Mouse (Mus musculus) heart, adult 8-10 months (tissue): Measurements from ENCODE around the gene Tsga13. TPM values are rescaled to one million over a fixed set of nuclear protein-coding genes. Genes with fewer than 3 reads are reported as not detected.

Experiments
- DNase-seq: peaks from one replicate; pipeline ENCODE4 v3.0.0; 2022; ENCODE audit warnings: low spot score
- total RNA-seq, 4 experiments: library from RNA; stranded (reverse); gene quantifications; 2 replicates each; pipeline ENCODE4 v1.2.4; 2022

The Tsga13 gene
- not detected for total RNA-seq

- DNase-seq: no peak
These were observed at the start of gene Tsga13 for GRCm38 (mm10) chr6:30915473-30915872. Tsga13 (minus strand) TSS chr6:30915573.

GRCm38 (mm10) chr6:30958736-30959540, 43.6 kb upstream of the Tsga13 start, which contains the start of gene Klf14:
Klf14 (minus strand) TSS chr6:30959078.
- DNase-seq: no peak

- no peak for DNase-seq
These were observed 42.7 kb upstream of the Tsga13 start for GRCm38 (mm10) chr6:30957784-30958735.

DNA sequence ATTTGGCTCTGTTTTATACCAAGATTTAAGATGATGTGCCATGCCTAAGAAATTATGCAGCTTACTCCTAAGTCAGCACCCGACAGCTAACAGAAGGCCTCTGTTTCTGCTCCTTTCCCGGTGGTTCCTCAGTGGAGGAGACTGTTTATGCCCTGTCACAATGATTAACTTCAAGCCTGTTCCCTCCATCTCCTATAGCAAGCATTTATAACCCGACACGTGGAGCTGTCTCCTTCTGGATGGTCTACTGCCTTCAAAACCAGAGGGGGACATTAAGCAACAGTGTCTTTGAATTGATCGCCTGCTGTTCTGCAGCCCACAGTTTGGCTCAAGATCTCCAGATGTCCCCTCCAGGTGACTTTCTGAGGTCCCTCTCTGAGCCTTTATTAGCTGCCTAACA, 23.9 kb upstream of the Tsga13 start:
- DNase-seq: no peak

DNA sequence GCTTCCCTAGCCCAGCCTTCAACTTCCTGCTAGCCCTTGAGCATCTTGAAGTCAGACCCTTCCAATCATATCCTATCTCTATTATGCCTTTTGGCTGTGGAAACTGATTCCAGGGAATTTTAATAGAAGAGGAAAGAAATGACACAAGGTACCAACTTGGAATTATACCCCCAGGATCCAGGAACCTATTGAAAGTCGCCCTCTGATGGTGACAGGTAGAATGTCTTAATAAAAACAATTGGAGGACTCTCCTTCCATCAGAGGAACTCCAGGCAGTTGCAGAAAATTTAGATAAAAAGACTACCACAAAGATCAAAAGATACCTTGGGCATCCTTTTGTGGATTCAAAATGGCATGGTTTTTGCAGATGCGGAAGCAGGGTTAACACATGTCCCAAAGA, 7.4 kb upstream of the Tsga13 start:
- DNase-seq: no peak

- DNase-seq: no peak
These were observed 6.5 kb upstream of the Tsga13 start for GRCm38 (mm10) chr6:30921826-30922225.

- DNase-seq: peak; percentile 6
These were observed 5.7 kb upstream of the Tsga13 start for GRCm38 (mm10) chr6:30920834-30921675.

GRCm38 (mm10) chr6:30907970-30908369, 7.4 kb downstream of the Tsga13 start:
- no peak for DNase-seq

DNA sequence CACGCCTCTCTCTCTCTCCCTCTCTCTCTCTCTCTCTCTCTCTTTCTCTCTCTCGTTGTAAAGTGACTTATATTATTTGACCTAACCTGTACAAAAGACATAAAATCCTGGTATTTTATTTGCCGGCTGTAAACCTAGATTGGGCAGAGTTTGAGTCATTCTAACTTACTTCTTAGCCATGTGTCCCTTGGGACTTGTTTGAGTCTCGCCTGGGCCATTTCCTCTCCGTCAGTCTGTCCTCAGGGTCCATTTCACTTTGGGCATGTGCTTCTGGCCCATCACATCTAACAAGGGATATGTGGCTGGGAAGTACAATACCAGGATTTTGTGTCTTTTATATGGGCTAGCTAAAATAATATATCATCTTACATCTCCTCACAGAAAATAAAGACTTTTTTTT, 10.5 kb downstream of the Tsga13 start:
- no peak for DNase-seq

GRCm38 (mm10) chr6:30904033-30904432, 11.3 kb downstream of the Tsga13 start:
- DNase-seq: no peak

GRCm38 (mm10) chr6:30897520-30897919, 17.9 kb downstream of the Tsga13 start:
- DNase-seq: no peak

- DNase-seq: no peak
These were observed 18.4 kb downstream of the Tsga13 start for GRCm38 (mm10) chr6:30896986-30897327.

GRCm38 (mm10) chr6:30896195-30896985, 19.0 kb downstream of the Tsga13 start, which contains the start of gene Copg2:
Copg2 (minus strand) TSS chr6:30896794.
- peak; percentile 93 for DNase-seq

DNA sequence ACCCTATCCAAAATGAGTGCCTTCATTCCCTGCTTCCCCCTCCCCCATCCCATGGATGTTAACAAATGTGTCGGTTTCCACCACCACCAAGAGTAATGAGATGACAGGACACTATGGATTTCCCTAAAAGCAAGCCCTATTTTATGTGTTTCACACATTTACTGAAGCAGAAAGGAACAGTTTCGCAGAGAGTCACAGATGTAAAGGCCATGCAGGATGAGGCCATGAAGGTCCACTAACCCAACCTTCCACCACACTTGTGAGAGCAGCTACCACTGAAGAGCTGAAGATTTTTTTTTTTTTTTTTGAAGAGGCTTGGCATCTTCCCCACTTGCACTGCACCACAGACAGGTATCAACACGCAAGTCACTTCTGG, 19.6 kb downstream of the Tsga13 start:
- DNase-seq: no peak

- no peak for DNase-seq
These were observed 22.3 kb downstream of the Tsga13 start for GRCm38 (mm10) chr6:30893081-30893480.

DNA sequence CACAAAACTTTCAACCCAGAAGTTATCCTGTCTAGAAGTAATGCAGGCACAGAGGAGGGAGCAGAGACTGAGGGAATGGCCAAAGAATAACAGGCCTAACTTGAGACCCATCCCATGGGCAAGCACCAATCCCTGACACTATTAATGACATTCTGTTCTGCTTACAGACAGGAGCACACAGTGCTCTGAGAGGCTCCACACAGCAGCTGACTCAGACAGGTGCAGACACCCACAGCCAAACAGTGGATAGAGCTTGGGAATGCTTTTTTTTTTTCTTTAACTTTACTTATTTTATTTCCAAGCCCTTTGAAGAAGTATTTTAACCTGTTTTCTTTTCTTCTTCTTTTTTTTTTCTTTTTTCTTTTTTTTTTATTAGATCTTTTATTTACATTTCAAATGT, 23.6 kb downstream of the Tsga13 start:
- DNase-seq: no peak

DNA sequence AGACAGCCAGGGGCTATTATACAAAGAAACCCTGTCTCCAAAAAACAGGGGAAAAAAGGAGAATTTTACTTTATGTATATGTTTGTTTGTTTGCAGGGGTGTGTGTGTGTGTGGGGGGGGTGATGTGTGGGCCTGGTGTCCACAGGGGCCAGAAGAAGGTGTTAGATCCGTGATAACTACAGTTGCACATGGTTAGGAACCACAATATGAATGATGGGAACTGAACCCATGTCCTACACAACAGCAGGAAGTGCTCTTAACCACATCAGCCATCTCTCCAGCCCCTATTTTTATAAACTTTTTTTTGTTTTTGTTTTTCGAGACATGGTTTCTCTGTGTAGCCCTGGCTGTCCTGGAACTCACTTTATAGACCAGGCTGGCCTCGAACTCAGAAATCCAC, 30.5 kb downstream of the Tsga13 start:
- no peak for DNase-seq

DNA sequence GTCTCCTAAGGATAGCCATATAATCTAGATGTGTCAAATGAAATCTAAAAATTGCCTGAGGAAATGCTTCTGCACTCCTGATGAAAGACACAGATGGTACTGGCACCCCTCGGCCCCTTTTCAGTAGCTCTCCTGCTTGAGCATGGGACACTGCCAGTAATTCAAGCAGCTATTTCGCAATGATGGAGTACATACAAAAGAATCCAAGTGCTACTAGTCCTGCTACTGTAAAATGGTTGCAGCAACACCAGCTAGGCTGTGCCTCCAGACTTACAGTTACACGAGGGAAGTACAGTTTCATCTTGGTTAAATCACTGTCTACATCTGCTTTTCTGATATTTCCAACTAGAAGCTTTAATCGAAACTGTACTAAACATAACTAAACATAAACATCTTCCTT, 31.9 kb downstream of the Tsga13 start:
- no peak for DNase-seq

- DNase-seq: no peak
These were observed 38.7 kb downstream of the Tsga13 start for GRCm38 (mm10) chr6:30876661-30877060.

DNA sequence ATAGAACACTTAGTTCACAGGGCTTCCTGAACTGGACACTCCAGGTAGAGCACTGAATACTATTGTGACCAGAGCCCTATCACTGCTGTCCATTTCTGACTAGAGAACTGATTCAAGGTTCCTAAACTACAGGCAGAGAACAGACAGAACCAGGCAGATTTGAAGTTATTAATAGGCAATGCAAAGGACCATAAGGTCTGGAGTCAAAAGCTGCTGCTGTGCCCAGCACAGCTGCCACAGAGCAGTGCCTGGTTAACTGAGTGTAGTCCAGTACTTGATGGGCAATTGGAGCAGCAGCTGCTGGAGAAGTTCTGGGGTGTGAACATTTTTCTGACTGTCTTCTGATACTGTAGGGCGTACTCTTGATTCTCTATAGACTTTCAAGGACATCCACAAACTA, 48.9 kb downstream of the Tsga13 start:
- no peak for DNase-seq
